Mouse (Mus musculus): ENCODE results near the gene Akap10.
A peak's percentile ranks its signal among the peaks of the same experiment; 100 is the strongest.
"Not testable (repeated sequence)": the region's sequence is repeated elsewhere in the genome, so short reads cannot be mapped to it uniquely, and the experiment has no call there.

Akap10 gene

DNA sequence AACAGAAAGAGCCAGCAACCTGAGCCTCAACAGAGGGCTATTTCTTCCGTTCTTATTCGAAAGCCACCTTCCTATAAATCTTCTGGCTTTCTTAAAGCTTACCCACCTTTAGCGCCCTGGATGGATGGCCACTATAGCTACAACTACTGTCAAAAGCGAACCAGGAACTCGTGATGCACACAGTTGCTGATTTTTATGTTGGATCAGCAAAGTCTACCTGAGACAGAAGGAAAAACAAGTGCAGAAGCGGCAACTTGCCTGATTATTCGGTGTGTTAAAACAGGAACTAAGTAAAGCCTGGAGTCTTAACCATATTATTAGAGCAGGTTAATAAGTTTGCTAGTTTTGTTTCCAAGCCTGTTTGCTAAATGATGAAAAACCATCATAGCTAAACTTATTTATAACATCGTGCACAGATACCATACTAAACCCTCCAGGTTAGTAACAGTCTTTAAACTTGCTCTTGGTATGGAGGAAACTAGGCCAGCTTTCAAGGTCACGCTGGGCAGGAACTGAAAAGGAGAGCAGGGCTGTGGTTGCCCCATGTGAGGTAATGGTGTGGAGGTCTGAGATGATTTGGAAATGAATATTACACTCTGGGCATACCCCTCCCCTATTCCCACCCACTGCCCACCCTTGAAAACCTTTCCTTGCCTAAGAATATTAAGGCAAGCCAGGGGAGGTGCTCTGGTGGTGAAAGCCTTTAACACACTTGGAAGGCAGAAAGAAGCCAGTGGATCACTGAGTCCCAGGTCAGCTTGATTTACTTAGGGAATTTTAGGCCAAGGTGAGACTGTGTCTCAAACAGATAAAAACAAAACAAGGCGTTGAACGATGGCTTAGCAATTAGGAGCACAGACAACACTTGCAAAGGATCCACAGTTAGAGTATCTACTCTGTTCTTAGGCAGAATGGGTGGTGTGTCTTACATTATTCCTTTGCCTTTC is 861 bp upstream of the Akap10 start:
- no peak for DNase-seq (ENCODE audit: low spot score in 2 of 2)

DNA sequence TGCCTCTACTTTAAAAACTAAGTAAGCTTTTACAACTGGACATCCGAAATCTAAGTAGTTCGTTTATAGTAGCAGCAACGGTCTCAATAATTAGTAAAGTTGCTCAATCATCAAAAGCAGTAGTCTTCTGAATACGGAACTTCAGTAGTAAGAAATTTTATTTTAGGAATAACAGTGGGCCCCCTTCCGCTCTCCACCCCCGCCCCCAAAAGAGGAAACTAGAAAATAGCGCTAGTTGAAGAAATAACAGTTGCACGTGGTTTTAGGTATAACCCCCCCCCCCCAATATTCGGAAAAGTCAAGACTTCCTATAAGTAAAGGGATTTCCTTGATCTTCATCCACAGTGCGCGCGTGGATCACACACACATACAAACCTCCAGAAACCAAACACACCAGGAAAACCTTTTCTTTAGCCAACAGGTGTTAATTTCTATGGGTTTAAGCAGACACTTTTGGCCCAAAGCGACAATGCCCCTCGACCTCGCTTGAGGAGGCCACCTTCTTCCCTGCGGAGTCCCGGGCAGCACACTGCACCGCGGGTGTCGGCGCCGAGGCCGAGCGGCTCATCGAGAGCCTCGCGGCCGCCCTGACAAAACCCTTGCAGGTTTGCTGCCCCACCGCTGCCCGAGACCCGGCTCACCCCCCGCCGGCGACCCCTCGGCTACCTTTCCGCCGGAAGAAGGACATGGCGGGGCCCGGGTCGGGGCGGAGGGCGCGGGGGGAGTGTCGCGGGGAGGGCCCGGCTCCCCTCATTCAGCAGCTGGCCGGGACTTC is 542 bp downstream of the Akap10 start:
- DNase-seq (ENCODE audit: low spot score in 2 of 2), result no peak

DNA sequence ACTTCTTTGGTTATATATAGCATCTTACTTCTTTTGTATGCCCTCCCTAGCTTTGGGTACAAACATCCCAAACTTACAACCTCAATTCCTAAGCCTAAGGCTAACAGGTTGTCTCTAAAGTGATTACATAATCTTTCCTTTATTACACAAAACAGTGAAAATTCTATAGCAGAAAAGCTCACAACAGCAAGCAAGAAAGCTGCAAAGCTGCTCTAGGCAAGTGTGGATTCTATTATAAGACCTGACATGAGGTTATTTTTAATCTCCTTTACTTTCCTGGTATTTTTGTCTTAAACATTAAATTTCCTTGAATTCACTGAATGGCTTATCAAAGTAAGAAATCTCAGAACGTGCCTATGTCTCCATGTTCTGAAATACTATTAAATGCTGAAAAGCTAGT is 6.7 kb downstream of the Akap10 start:
- no peak for DNase-seq (ENCODE audit: low spot score in 2 of 2)

DNA sequence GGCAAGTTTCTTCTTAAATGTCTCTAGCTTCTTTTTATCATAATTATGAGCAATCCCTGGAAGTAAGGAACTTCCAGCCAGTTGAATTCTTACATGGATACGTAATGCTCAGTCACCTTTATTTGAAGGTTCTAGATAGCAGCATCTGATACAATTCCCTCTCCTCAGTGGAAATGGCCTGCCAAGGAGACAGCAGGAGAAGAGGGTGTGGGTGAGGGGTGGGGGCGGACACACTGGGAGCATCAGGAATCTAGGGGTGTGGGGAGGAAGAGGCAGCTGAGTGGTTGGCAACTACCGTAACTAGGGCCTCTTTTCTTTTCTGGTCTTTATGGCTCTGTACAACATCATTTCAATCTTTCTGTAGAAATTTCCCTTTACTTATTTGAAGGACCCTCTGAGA is 10.3 kb downstream of the Akap10 start:
- DNase-seq (ENCODE audit: low spot score in 2 of 2), result no peak

DNA sequence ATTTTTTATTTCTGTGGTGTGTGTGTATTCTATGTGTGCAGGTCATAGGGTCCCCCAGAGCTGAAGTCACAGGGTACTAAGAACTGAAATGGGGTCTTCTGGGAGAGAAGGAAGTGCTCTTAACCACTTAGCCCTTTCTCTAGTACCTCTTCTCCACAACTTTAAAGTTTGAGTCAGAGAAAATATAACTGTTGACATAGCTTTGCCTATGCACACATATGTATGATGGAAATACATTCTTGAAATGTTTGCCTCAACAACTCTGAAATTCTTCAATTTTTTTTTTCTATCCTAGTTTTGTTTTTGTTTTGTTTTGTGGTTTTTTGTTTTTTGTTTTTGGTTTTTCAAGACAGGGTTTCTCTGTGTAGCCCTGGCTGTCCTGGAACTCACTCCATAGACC is 21.7 kb downstream of the Akap10 start:
- DNase-seq (ENCODE audit: low spot score in 2 of 2), result no peak

DNA sequence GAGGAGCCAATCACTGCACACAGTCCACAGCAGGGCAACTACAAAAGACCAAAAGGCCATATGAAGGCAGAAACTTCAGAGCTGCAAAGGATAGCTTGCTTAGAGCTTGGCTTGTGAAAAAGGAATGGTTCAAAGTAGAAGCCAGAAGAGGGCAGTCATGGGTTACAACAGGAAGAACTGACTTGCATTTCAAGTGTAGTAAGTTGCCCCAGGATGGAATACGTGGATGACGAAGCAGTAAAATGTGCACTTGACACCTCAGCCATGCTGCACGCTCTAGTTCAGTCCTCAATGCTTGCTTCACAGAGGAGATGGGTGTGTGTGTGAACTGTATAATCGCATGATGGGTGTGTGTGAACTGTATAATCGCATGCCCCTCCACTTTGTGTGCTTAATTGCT is 47.9 kb downstream of the Akap10 start:
- DNase-seq (ENCODE audit: low spot score in 2 of 2), result peak in 1 of 2 experiments; percentile 13

DNA sequence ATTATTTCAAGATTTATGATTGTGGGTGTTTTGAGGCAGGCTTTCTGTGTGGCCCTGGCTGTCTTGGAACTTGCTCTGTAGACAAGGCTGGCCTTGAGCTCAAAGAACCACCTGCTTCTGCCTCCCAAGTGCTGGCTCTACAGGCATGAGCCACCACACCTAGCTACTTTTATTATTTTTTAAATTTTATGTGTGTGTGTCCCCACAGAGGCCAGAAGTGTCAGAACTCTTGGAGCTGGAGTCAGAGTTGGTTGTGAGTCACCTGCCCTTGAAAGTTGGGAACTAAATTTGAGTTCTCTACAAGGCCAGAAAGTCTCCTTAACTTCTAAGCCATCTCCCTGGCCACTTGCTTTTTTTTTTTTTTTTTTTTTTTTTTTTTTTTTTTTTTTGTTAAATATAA is 50.1 kb downstream of the Akap10 start:
- no peak for DNase-seq (ENCODE audit: low spot score in 2 of 2)

DNA sequence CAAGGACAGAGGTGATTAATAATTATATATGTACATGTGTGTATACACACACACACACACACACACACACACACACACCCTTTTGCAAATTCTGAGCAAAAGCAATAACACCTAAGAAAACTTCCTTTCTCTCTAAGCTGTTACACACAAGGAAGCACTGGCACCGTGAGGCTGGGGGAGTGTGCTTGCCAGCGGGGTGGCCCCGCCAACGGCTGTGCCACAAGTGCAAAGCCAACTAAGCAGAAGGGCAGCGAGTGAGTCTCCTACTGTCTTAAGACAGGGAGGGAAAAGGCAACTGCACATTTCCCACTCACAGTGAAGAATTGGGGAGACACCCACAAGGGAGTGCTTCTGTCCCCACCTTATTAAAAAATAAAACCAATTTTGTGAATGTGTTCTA is 58.2 kb downstream of the Akap10 start:
- no peak for DNase-seq (ENCODE audit: low spot score in 2 of 2)

DNA sequence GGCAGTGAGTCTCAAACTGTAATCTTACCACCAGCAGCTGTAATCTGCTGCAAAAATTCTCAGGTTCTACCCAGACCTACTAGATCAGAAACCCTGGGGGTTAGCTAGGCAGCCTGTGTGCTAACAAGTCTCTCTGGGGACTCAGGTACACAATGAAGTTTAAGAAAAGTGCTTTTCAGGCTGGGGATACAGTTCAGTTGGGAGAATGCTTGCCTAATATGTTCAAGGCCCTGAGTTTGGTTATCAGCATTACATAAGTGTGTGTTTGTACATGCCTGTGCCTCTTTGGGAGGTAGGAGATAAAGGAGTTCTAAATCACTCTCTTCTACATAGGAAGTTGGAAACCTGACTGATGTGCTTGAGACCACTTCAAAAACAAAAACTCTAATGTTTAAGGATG is 63.2 kb downstream of the Akap10 start:
- no peak for DNase-seq (ENCODE audit: low spot score in 2 of 2)

DNA sequence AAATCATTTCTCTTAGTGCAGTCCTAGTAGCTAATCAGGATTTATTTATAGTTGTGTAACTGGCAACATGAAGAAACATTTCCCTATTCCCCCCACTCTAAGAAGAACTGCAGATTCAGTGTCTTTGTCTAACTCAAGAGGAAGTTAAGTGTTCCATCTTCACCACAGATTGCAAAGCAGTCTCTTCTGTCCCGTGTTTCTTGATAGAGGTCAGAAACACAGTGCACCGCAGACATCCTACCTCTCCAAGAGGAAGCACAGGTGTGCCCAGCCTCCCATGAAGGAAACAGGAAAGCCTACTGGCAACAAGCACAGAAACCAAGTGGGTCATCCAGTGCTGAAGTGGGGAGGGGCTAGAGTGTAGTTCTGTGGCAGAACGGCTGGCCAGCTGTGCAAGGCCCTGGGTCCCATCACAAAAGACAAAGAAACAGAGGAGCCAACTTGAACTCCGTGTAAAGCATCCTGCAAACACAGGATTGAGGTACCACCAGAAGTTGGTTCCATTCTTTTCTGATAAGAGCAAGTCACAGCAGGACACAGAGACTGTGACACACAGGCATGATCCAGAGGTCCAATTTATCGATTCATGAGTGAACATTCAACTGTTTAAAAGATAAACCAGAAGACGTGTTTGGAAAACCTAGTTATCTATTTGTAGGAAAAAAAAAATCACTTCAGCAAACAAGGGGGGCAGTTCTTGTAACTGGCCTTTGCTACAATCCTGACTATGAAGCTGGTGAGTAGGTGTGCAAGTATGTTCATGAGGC is 68.1 kb downstream of the Akap10 start:
- DNase-seq (ENCODE audit: low spot score in 2 of 2), result no peak

DNA sequence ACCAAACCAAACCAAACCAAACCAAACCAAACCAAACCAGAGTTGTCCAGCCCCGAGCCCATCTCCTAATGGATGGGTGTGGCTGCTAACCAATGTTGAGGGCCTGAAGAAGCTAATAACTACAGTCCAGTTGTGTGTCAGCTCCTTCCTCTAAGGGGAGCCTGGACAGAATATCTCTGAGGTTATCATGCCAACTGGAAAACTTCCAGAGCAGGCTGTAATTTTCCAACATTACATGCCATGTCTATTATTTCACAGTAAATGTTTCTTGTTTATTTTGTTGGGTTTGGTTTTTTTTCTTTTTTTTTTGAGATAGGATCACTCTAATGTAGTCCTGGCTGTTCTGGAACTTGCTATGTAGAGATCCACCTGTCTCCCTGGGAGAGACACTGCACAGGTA is 70.7 kb downstream of the Akap10 start:
- no peak for DNase-seq (ENCODE audit: low spot score in 2 of 2)

DNA sequence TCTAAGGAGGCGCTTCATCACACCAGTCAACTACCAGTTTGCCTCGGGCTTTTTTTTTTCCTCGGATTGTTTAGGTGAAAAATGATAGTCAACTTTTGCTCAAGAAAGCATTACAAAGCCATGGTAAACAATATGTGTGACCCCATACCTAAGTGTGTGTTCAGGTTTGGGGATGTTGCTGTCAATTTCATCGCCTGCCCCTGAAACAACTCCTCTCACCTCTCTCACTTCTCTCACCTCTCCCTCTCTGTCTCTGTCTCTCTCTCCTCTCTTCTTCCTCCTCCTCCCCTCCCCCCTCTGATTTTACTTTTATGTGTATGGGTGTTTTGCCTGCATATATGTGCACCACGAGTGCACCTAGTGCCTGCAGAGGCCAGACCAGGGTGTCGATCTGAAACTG is 74.5 kb downstream of the Akap10 start:
- no peak for DNase-seq (ENCODE audit: low spot score in 2 of 2)

DNA sequence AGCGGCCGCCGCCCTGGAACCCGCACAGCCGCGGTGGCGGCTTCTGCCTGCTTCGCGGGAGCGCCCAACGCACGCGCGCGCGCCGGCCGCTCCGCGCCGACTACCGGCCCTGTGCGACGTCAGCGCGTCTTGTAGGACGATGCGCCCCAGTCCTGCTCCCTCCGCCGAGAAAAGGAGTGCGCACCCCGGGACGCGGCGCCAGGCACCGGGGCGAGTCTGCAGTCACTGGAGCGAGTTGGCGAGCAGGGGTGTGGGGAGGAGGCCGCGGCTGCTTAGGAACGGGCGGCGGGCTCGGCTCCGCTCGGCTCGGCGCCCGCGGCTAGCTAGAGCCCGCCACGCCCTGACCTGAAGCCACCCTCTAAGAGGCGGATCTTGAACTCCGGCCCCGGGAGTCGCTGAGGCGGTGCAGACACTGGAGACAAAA is 75.1 kb downstream of the Akap10 start, which contains the start of gene Ulk2:
Ulk2 (minus strand) TSS at position 86 of the 424 bp plus-strand sequence.
- DNase-seq (ENCODE audit: low spot score in 2 of 2), result peak; percentile 55 to 89

DNA sequence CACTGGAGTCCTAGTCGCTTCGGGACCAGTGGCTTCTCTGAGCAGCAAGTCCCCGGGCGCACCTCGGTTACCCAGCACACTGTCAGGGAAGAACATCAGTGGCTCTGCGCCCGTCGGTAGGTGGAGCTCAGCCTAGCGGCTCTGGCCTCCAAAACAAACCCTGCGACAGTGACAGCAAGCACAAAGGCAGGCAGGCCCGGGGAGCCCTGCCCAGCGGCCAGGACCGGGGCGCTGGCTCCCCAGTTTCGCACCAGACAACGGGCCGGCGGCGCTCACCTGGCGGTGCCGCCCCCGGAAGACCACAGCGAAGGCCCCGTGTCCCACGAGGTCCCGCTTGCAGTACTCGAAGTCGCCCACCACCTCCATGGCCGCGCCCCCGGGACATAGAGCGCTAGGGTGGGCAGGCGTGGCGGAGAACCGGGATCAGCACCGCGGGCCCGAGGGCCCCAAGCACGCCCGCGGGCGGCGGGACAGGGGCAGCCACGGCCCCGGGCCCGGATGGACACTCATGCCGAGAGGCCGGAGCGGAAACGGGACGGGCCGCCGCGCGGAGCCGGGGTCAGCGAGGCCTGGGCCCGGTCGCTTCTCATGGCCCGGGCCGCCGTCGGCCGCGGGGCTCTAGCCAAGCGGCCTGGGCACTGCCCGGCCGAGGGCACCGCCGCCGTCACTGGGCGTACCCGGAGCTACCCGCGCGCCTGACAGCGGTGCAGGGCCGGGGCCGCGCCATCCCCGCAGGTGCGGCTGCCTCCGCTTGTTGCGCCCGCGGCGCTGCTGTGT is 75.7 kb downstream of the Akap10 start:
- DNase-seq (ENCODE audit: low spot score in 2 of 2), result peak; percentile 39 to 85

DNA sequence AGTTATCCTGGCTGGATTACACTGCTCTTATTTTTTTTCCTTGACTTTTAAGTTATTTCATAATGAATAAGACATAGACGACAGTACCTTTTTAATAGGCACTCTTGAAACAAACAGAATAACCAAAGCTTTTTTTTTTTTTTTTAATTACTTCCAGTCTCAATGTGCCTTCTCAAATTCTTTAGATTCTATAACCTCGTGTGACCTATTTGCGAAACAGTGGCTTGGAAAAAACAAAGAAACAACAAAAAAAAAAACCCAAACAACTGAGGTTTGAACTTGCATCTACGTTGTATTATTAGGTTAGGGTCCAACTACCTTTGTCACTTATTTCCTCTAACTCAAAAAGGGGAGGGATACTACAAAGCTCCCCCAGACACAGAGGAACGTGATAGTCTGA is 76.4 kb downstream of the Akap10 start:
- DNase-seq (ENCODE audit: low spot score in 2 of 2), result no peak

DNA sequence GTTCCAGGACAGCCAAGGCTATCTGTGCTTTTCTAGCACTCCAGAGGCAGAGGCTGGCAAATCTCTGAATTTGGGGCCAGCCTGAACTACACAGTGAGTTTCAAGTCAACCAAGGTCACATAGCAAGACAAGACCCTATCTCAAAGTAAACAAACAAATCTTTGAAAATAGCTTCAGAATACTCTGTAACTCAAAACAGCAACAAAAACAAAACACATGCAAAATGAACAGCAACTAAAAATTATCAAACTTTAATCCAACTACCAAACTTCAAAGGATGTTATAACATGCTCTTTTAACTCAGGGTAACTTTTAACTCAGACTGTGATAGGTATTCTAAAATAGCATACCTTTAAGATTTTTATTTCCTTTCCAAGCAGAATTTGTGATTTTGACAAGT is 77.1 kb downstream of the Akap10 start:
- no peak for DNase-seq (ENCODE audit: low spot score in 2 of 2)

DNA sequence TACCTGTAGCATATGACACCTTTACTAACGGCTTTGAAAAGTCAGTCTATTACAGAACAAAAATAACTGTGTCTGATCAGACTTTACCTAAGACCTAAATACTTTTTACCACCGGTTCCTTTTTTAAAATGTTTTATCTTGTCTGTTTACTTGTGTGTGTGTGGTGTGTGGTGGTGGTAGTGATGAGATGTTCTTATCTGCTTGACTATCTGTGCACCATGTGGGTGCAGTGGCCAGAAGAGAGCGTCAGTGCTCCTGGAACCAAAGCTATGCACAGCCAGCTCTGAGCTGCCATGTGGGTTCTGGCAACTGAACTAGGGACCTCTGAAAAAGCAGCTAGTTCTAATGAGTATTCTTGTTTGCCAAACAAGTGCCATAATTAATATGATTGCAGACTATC is 78.9 kb downstream of the Akap10 start:
- no peak for DNase-seq (ENCODE audit: low spot score in 2 of 2)

DNA sequence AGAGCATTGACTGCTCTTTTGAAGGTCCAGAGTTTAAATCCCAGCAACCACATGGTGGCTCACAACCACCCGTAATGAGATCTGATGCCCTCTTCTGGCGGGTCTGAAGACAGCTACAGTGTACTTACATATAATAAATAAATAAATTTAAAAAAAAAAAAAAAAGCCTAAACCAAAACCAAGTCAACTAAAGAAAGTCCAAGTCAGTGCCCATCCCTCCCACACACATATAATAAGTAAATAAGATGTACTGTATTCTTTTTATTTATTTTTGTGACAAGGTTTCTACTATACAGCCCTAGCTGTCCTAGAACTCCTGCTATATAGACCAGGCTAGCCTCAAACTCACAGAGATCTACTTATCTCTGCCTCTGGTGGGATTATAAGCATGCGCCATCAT is 89.4 kb downstream of the Akap10 start:
- DNase-seq (ENCODE audit: low spot score in 2 of 2), result not testable (repeated sequence)

DNA sequence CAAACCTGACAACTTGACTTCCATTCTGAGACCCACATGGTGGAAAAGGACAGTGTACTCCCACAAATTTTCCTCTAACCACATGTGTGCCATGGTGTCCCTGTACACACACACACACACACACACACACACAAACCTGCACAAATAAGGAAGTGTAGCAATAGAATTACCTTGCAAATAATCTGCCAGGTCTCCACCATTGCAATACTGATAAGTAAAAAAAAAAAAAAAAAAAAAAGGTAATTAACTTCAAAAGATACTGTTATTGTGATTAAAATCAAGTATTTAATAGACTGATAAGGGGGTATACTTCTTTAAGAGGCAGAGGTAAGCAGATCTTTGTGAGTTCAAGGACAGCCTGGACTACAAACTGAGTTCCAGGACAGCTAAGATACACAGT is 90.1 kb downstream of the Akap10 start:
- DNase-seq (ENCODE audit: low spot score in 2 of 2), result no peak

DNA sequence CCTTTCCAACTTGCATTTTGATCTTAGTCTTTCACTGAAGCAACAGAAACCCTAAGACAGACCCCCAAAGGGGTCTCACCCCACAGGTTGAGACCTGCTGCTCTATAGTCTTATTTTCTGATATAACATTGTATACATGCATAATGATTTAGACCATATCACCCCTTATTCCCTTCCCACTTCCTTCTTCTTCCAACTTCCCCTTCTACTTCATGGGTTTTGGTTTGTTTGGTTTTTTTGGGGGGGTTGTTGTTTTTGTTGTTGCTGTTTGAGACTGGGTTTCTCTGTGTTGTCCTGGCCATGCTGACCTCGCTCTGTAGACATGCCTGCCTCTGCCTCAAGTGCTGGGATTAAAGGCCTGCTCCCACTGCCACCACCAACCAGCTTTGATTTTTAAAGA is 90.9 kb downstream of the Akap10 start:
- DNase-seq (ENCODE audit: low spot score in 2 of 2), result no peak
